Mouse (Mus musculus) cerebellum, postnatal 4 days (tissue): ENCODE data around the gene Olfr846.

Source experiments
- DNase-seq, 2 experiments: peaks; one replicate each; pipeline ENCODE4 v3.0.0; 2022; ENCODE audit warnings: low spot score in 2 of 2, mixed read lengths in 1 of 2

Gene Olfr846

DNA sequence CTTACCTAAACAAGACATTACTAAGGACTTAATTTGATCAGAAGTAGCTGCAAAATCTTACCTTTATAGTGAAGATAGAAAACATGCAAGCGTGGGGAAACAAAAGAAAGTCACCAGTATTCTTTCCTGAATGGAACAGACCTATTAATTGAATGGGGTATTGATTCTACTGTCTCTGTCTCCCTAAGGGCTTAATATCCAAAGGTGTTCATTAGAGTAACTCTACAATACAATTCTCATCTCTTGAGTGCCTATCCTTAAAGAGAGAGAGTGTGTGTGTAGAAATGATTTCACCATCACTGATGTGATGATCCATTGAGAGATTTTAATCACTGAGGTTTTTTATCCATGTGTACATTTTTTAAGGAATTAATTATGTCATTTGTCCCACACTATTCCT is at the start of gene Olfr846:
Olfr846 (minus strand) TSS at position 101 of the 400 bp plus-strand sequence.
- no peak for DNase-seq

DNA sequence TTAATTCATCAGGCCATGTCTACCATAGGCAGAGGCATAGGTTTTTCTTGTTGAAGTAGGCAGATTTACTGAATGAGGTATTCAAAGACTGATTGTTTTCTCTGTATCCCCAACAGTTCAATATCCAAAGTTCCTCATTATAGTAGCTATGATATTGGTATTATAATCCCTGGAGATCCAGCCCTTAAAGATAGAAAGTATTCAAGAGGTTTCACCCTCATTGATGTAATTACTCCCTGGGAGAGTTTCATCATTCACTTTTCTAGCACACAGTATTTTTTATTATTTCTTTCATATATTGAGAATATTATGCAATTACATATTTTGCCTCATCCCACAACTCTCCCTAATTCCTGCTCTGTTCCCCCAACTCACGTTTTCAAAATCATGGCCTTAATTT is 14.8 kb upstream of the Olfr846 start, which contains the start of gene Olfr847:
Olfr847 (minus strand) TSS at position 101 of the 400 bp plus-strand sequence.
- DNase-seq, result no peak

- no peak for DNase-seq
These were observed 27.6 kb downstream of the Olfr846 start, which contains the start of gene Olfr845 for GRCm38 (mm10) chr9:19336157-19336556. Gene Olfr845, plus strand, starts transcription at chr9:19336457.

- DNase-seq, result no peak
These were observed 47.8 kb downstream of the Olfr846 start, which contains the start of gene Olfr844 for GRCm38 (mm10) chr9:19316047-19316446. Gene Olfr844, plus strand, starts transcription at chr9:19316347.
